Mouse (Mus musculus) MEL (cell line): ENCODE data around the gene Tifab. TPM values are rescaled to one million over a fixed set of nuclear protein-coding genes. Genes with fewer than 3 reads are reported as not detected.

Experiments
- DNase-seq: peaks from one replicate; pipeline ENCODE4 v3.0.0; 2011; ENCODE audit warnings: low read depth, low spot score
- H3K27ac ChIP-seq: 2 replicates; pipeline ENCODE4 v1.5.1; 2012; ENCODE audit warnings: low read depth, mild to moderate bottlenecking, control low read depth, low read length, moderate library complexity; ENCODE audit not compliant: control insufficient read depth
- H3K27me3 ChIP-seq, 2 experiments: fragments of 150-350 bp in 1 of 2; sonication (generic) in 1 of 2; 2 replicates each; pipeline ENCODE4 v1.6.1; 2012; ENCODE audit warnings: low read length in 2 of 2, mild to moderate bottlenecking in 2 of 2, improper control_type of control experiment in 1 of 2, moderate library complexity in 1 of 2; ENCODE audit not compliant: insufficient read depth in 2 of 2, control insufficient read depth in 1 of 2
- H3K36me3 ChIP-seq, 2 experiments: 2 replicates each; pipeline ENCODE4 v1.6.1; 2012 to 2014; ENCODE audit warnings: low read length in 2 of 2, improper control_type of control experiment in 1 of 2, inconsistent platforms in 1 of 2, mild to moderate bottlenecking in 1 of 2; ENCODE audit not compliant: insufficient read depth in 2 of 2, control insufficient read depth in 1 of 2
- H3K4me1 ChIP-seq, 2 experiments: fragments of 150-350 bp in 1 of 2; sonication (generic) in 1 of 2; 2 replicates each; pipeline ENCODE4 v1.6.1; 2012; ENCODE audit warnings: low read length in 2 of 2, improper control_type of control experiment in 1 of 2, mild to moderate bottlenecking in 1 of 2; ENCODE audit not compliant: insufficient read depth in 2 of 2, control insufficient read depth in 1 of 2
- H3K4me3 ChIP-seq, 2 experiments: fragments of 150-350 bp in 1 of 2; sonication (generic) in 1 of 2; 2 replicates each; pipeline ENCODE4 v1.5.1; 2012; ENCODE audit warnings: low read depth in 2 of 2, low read length in 2 of 2, mild to moderate bottlenecking in 2 of 2, moderate library complexity in 2 of 2, control low read depth in 1 of 2, improper control_type of control experiment in 1 of 2; ENCODE audit not compliant: control insufficient read depth in 1 of 2, insufficient read depth in 1 of 2
- H3K79me2 ChIP-seq: 2 replicates; pipeline ENCODE4 v1.6.1; 2012; ENCODE audit warnings: mild to moderate bottlenecking, low read length, moderate library complexity; ENCODE audit not compliant: control insufficient read depth, poor library complexity, insufficient read depth
- H3K9ac ChIP-seq: 2 replicates; pipeline ENCODE4 v1.6.1; 2012; ENCODE audit warnings: low read depth, mild to moderate bottlenecking, control low read depth, low read length, moderate library complexity; ENCODE audit not compliant: control insufficient read depth, poor library complexity, severe bottlenecking
- H3K9me3 ChIP-seq: fragments of 150-350 bp; sonication (generic); replicated peaks from 2 replicates; pipeline ENCODE4 v1.6.1; 2012; ENCODE audit warnings: mild to moderate bottlenecking, low read length, improper control_type of control experiment, moderate library complexity; ENCODE audit not compliant: insufficient read depth
- CHD1 ChIP-seq: IDR thresholded peaks from 2 replicates; pipeline ENCODE4 v1.6.1; 2012; ENCODE audit warnings: low read depth, mild to moderate bottlenecking, inconsistent platforms, low read length, improper control_type of control experiment
- CHD2 ChIP-seq: IDR thresholded peaks from 2 replicates; pipeline ENCODE4 v1.6.1; 2011; ENCODE audit warnings: low read length, improper control_type of control experiment
- CTCF ChIP-seq, 3 experiments: IDR thresholded peaks in 2 of 3; conservative IDR thresholded peaks in 1 of 3; 2 replicates each; pipeline ENCODE4 v1.5.1; 2011 to 2012; ENCODE audit warnings: low read length in 3 of 3, low read depth in 2 of 3, mild to moderate bottlenecking in 2 of 3, improper control_type of control experiment in 1 of 3, inconsistent platforms in 1 of 3, mixed read lengths in 1 of 3, moderate library complexity in 1 of 3; ENCODE audit not compliant: control insufficient read depth in 1 of 3, insufficient read depth in 1 of 3, poor library complexity in 1 of 3, severe bottlenecking in 1 of 3
- ELF1 ChIP-seq: IDR thresholded peaks from 2 replicates; pipeline ENCODE4 v1.6.1; 2014; ENCODE audit warnings: low read depth, mild to moderate bottlenecking, inconsistent platforms, low read length, improper control_type of control experiment, moderate library complexity
- GABPA ChIP-seq: IDR thresholded peaks from 2 replicates; pipeline ENCODE4 v1.6.1; 2012; ENCODE audit warnings: low read depth, mild to moderate bottlenecking, inconsistent platforms, low read length, improper control_type of control experiment, moderate library complexity
- HCFC1 ChIP-seq: IDR thresholded peaks from 2 replicates; pipeline ENCODE4 v1.6.1; 2012; ENCODE audit warnings: low read depth, mild to moderate bottlenecking, inconsistent platforms, low read length, improper control_type of control experiment, moderate library complexity
- KAT2A ChIP-seq: conservative IDR thresholded peaks from 2 replicates; pipeline ENCODE4 v1.6.1; 2012; ENCODE audit warnings: low read depth, low read length, improper control_type of control experiment, inconsistent platforms
- MAX ChIP-seq: IDR thresholded peaks from 2 replicates; pipeline ENCODE4 v1.6.1; 2011; ENCODE audit warnings: low read length, improper control_type of control experiment
- MEF2A ChIP-seq: IDR thresholded peaks from 2 replicates; pipeline ENCODE4 v1.6.1; 2014; ENCODE audit warnings: low read depth, mild to moderate bottlenecking, inconsistent platforms, low read length, improper control_type of control experiment; ENCODE audit not compliant: poor library complexity, insufficient replicate concordance, severe bottlenecking; ENCODE audit errors: extremely low read depth
- MXI1 ChIP-seq: IDR thresholded peaks from 2 replicates; pipeline ENCODE4 v1.6.1; 2011; ENCODE audit warnings: mild to moderate bottlenecking, low read depth, low read length, improper control_type of control experiment
- NRF1 ChIP-seq: IDR thresholded peaks from 2 replicates; pipeline ENCODE4 v1.6.1; 2014; ENCODE audit warnings: low read depth, mild to moderate bottlenecking, inconsistent platforms, low read length, improper control_type of control experiment, moderate library complexity; ENCODE audit not compliant: poor library complexity, insufficient read depth, severe bottlenecking
- POLR2AphosphoS2 ChIP-seq: IDR thresholded peaks from 2 replicates; pipeline ENCODE4 v1.6.1; 2011; ENCODE audit warnings: low read length, improper control_type of control experiment
- RCOR1 ChIP-seq: IDR thresholded peaks from 2 replicates; pipeline ENCODE4 v1.6.1; 2012; ENCODE audit warnings: low read depth, mild to moderate bottlenecking, inconsistent platforms, low read length, improper control_type of control experiment
- TBP ChIP-seq: IDR thresholded peaks from 2 replicates; pipeline ENCODE4 v1.8.0; 2011; ENCODE audit warnings: low read depth, low read length, improper control_type of control experiment
- TCF12 ChIP-seq: IDR thresholded peaks from 2 replicates; pipeline ENCODE4 v1.6.1; 2014; ENCODE audit warnings: low read depth, mild to moderate bottlenecking, inconsistent platforms, low read length, improper control_type of control experiment, moderate library complexity
- USF1 ChIP-seq: IDR thresholded peaks from 2 replicates; pipeline ENCODE4 v1.6.1; 2014; ENCODE audit warnings: low read depth, mild to moderate bottlenecking, inconsistent platforms, low read length, improper control_type of control experiment, moderate library complexity
- USF2 ChIP-seq, 2 experiments: IDR thresholded peaks; 2 replicates each; pipeline ENCODE4 v1.6.1; 2011 to 2012; ENCODE audit warnings: improper control_type of control experiment in 2 of 2, low read length in 2 of 2, borderline replicate concordance in 1 of 2, inconsistent platforms in 1 of 2, low read depth in 1 of 2, mild to moderate bottlenecking in 1 of 2; ENCODE audit not compliant: insufficient read depth in 1 of 2
- ZC3H11A ChIP-seq: IDR thresholded peaks from 2 replicates; pipeline ENCODE4 v1.6.1; 2012; ENCODE audit warnings: low read depth, mild to moderate bottlenecking, inconsistent platforms, low read length, improper control_type of control experiment
- ZMIZ1 ChIP-seq: IDR thresholded peaks from 2 replicates; pipeline ENCODE4 v1.6.1; 2012; ENCODE audit warnings: low read depth, mild to moderate bottlenecking, inconsistent platforms, low read length, improper control_type of control experiment, moderate library complexity
- ZNF384 ChIP-seq: IDR thresholded peaks from 2 replicates; pipeline ENCODE4 v1.6.1; 2012; ENCODE audit warnings: low read depth, mild to moderate bottlenecking, inconsistent platforms, low read length, improper control_type of control experiment
- polyA plus RNA-seq, 2 experiments: library from polyadenylated mRNA; stranded (reverse) in 1 of 2; unstranded in 1 of 2; fragments of >175 nt in 1 of 2; fragments of >200 nt in 1 of 2; gene quantifications; 2 replicates each; pipeline versions ENCODE4 v1.2.1 to v1.2.4; 2012; ENCODE audit warnings: low replicate concordance in 2 of 2, low read depth in 1 of 2; ENCODE audit not compliant: insufficient read length in 2 of 2, insufficient read depth in 1 of 2, missing spikeins in 1 of 2
- total RNA-seq: library from RNA; depleted of rRNA; stranded (reverse); fragments of 300-350 nt; gene quantifications from 2 replicates; pipeline ENCODE4 v1.2.3, GENCODE M21; 2012

The Tifab gene
- total and polyA plus RNA-seq, 3 experiments: not detected

DNA sequence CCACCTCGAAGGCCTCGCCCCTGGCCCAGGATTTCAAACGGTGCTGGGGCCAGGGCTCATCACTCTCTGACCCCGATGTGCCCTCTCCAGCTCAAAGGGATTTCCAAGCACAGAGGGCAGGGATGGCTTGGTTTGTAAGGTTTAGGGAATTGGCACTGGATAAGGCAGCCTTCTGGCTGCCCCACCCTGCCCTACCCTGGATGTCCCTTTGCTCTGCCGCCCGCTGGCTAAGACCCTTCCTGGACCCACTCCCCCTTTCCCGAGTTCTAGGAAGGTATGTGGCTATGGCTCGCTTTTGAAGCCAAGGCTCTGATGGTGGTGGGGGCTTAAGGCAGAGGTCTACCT, 30.4 kb upstream of the Tifab start:
- no peaks in the 10 kb centered on the region for H3K27me3 ChIP-seq
- no peaks in the 10 kb centered on the region for H3K36me3 ChIP-seq
- H3K79me2 ChIP-seq: no peaks in the 10 kb centered on the region
- no peak overlapping the region for H3K9ac ChIP-seq
- TF ChIP-seq MAX (no peak), ZMIZ1 (no peak), CHD1 (no peak), KAT2A (no peak), ZC3H11A (no peak), GABPA (no peak), MEF2A (no peak), USF1 (no peak), POLR2AphosphoS2 (no peak), TBP (no peak)
- no peak overlapping the region for H3K4me3 ChIP-seq
- no peaks in the 10 kb centered on the region for H3K4me1 ChIP-seq
- no peak overlapping the region for H3K27ac ChIP-seq
- no peak for DNase-seq
- H3K9me3 ChIP-seq: no peaks in the 10 kb centered on the region

DNA sequence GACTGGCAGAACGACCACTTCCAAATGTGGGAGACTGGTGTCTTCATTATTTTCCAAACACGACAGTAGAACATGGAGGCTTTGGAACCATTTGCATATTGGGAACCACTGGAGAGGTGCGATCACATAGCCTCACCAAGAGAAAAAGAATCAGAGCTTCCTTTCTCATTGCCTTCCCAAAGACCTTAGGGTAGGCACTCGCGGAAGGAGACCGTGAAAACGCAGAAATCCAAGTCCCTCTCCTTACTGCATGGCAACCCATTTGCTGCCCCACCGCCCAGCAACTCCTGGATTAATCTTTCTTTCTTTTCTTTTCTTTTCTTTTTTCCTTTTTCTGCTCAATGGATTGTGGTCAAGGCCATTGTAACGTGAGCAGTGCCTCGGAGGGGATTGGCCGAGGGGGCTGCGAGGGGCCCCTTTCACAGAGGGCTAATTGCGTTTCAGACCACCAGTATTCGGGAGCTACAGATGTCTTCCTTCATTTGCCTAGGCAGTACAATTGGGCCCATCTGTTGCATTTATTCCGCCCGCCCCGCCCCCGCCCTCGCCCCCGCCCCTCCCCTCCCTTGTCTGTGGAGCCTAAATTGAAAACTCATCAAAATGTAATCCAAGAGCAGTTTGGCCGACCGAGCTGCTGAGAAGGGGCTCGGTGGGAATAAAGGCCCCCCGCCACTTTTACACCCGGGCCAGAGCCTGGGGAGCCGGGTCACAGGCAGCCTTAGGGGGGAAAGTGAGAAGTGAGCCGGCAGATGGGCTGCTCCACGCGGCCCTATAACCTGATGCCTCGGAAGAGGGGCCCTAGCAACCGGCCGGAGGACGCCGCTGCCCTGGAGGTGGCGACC, 29.8 kb upstream of the Tifab start:
- Histone ChIP-seq H3K4me1 (no peaks in the 10 kb centered on the region), H3K9me3 (no peaks in the 10 kb centered on the region), H3K79me2 (no peaks in the 10 kb centered on the region), H3K4me3 (no peak overlapping the region), H3K27ac (no peak overlapping the region), H3K9ac (no peak overlapping the region), H3K27me3 (no peaks in the 10 kb centered on the region), H3K36me3 (no peaks in the 10 kb centered on the region)
- TF ChIP-seq KAT2A (no peak), RCOR1 (no peak), MXI1 (no peak), ZNF384 (no peak), ELF1 (no peak), MAX (no peak), CHD2 (no peak), MEF2A (no peak), CTCF (IDR thresholded peaks at IDR 0.05 in 2 of 3, conservative IDR thresholded peaks at IDR 0.05 in 1 of 3; ENCODE audit: control insufficient read depth in 1 of 3, insufficient read depth in 1 of 3, low read depth in 2 of 3, low read length in 3 of 3, poor library complexity in 1 of 3, severe bottlenecking in 1 of 3) (no peak), USF2 (IDR thresholded peaks at IDR 0.05; ENCODE audit: borderline replicate concordance in 1 of 2, insufficient read depth in 1 of 2, low read depth in 1 of 2, low read length in 2 of 2) (no peak), HCFC1 (no peak), ZMIZ1 (no peak), NRF1 (no peak), TCF12 (no peak)
- DNase-seq: no peak
